Comparison of ENCODE assay signal across 8 mouse cellular contexts in genomic region chr1:153532234-153532841, GRCm38 (mm10). TPM values are rescaled to one million over a fixed set of nuclear protein-coding genes. Genes with fewer than 3 reads are reported as not detected.
DNase-seq lines count a peak whose midpoint lies in the region; ATAC-seq lines count a peak whose summit lies in the region.

No protein-coding gene starts in this region.

- H3K4me3 ChIP-seq in heart, embryonic 11.5 days (ENCODE audit: low read depth, low read length), result no peak overlapping the region
- H3K4me3 ChIP-seq in limb, embryonic 10.5 days, result peak overlapping the region; percentile 27; the same call in 1 of the 2 replicates
- no peak overlapping the region for H3K4me3 ChIP-seq in midbrain, embryonic 14.5 days (replicated peaks; ENCODE audit: low read depth, low read length)

- peak; percentile 26 to 29 for DNase-seq in layer of hippocampus, postnatal 10 days (ENCODE audit: low spot score in 2 of 2)
- no peak for DNase-seq in layer of hippocampus, postnatal 25 days (ENCODE audit: extremely low spot score in 1 of 2, low spot score in 1 of 2)
- DNase-seq in brain, adult 2 months (ENCODE audit: low read depth, low spot score), result peak; percentile 32
- DNase-seq in limb, embryonic 10.5 days (ENCODE audit: low spot score), result peak; percentile 44
- DNase-seq in midbrain, embryonic 14.5 days, result peak; percentile 74
- DNase-seq in yolk sac, embryonic 10.5 days (ENCODE audit: low spot score), result peak; percentile 43
- DNase-seq in layer of hippocampus, adult 9-10 months (ENCODE audit: low spot score), result no peak

- ATAC-seq in heart, embryonic 11.5 days (replicated peaks; ENCODE audit: insufficient number of reproducible peaks, low FRiP score, low TSS enrichment), result no peak
- peak; percentile 53; the same call in 1 of the 2 replicates for ATAC-seq in midbrain, embryonic 14.5 days (ENCODE audit: low FRiP score, low TSS enrichment)

- peak overlapping the region; percentile 50 for H3K27ac ChIP-seq in heart, embryonic 11.5 days (ENCODE audit: low read depth, low read length)
- peak overlapping the region; percentile 86 for H3K27ac ChIP-seq in limb, embryonic 10.5 days
- peak overlapping the region; percentile 76 for H3K27ac ChIP-seq in midbrain, embryonic 14.5 days (replicated peaks; ENCODE audit: low read depth, low read length)

- no peaks in the 10 kb centered on the region for H3K27me3 ChIP-seq in heart, embryonic 11.5 days (ENCODE audit: control insufficient read depth, insufficient read depth, low read length)
- no peaks in the 10 kb centered on the region for H3K27me3 ChIP-seq in limb, embryonic 10.5 days (ENCODE audit: low read depth, poor library complexity, severe bottlenecking)
- no peaks in the 10 kb centered on the region for H3K27me3 ChIP-seq in midbrain, embryonic 14.5 days (ENCODE audit: control insufficient read depth, insufficient read depth, low read length)

- H3K36me3 ChIP-seq in heart, embryonic 11.5 days (ENCODE audit: control insufficient read depth, insufficient read depth, low read length), result no peaks in the 10 kb centered on the region
- H3K36me3 ChIP-seq in limb, embryonic 10.5 days, result no peaks in the 10 kb centered on the region
- H3K36me3 ChIP-seq in midbrain, embryonic 14.5 days (ENCODE audit: control insufficient read depth, insufficient read depth, low read length), result no peaks in the 10 kb centered on the region

- peak overlapping the region; percentile 59 for H3K4me2 ChIP-seq in heart, embryonic 11.5 days
- peak overlapping the region; percentile 40 for H3K4me2 ChIP-seq in midbrain, embryonic 14.5 days (ENCODE audit: low read length)

- H3K9ac ChIP-seq in heart, embryonic 11.5 days (ENCODE audit: low read depth, low read length), result peak overlapping the region; percentile 73
- peak overlapping the region; percentile 34 for H3K9ac ChIP-seq in midbrain, embryonic 14.5 days (replicated peaks; ENCODE audit: low read length)

- no peaks in the 10 kb centered on the region for H3K4me1 ChIP-seq in heart, embryonic 11.5 days (ENCODE audit: control insufficient read depth, insufficient read depth, low read length)
- peaks cover 13% of the 10 kb centered on the region for H3K4me1 ChIP-seq in limb, embryonic 10.5 days
- H3K4me1 ChIP-seq in midbrain, embryonic 14.5 days (ENCODE audit: control insufficient read depth, insufficient read depth, low read length), result peaks cover 6% of the 10 kb centered on the region

- H3K9me3 ChIP-seq in heart, embryonic 11.5 days (replicated peaks; ENCODE audit: control insufficient read depth, low read length), result no peaks in the 10 kb centered on the region
- H3K9me3 ChIP-seq in limb, embryonic 10.5 days (replicated peaks), result no peaks in the 10 kb centered on the region
- no peaks in the 10 kb centered on the region for H3K9me3 ChIP-seq in midbrain, embryonic 14.5 days (ENCODE audit: control insufficient read depth, low read length)

- 19% methylated on average over 12 of the region's 12 CpGs for WGBS in heart, embryonic 11.5 days (ENCODE audit: insufficient replicate concordance)
- WGBS in limb, embryonic 10.5 days, result 24% methylated on average over 12 of the region's 12 CpGs
- WGBS in midbrain, embryonic 14.5 days, result 10% methylated on average over 12 of the region's 12 CpGs

RNA-seq across cellular contexts. Expression of gene Npl, which starts 17.5 kb away (rescaled TPM):
- total RNA-seq in layer of hippocampus, postnatal 10 days (2021), result 1 to 10 TPM; 6.6 TPM
- total RNA-seq in layer of hippocampus, postnatal 25 days (2021), result 1 to 10 TPM; 3.6 to 4.5 TPM
- 6.3 and 7.2 TPM in 2 replicates for polyA plus RNA-seq in heart, embryonic 11.5 days (2014; fragmentation: Nextera tagmentation; extraction: Ambion mirVana)
- polyA plus RNA-seq in limb, embryonic 10.5 days (2016; fragmentation: Nextera tagmentation; extraction: Ambion mirVana), result 4.9 and 5.2 TPM in 2 replicates
- polyA plus RNA-seq in midbrain, embryonic 14.5 days (2014; fragmentation: Nextera tagmentation; extraction: Ambion mirVana), result 12.4 and 13.4 TPM in 2 replicates

RNA-seq across cellular contexts. Expression of gene Dhx9, which starts 44.9 kb away (rescaled TPM):
- 100 to 1,000 TPM; 132 to 140 TPM for total RNA-seq in layer of hippocampus, postnatal 10 days (2021)
- 100 to 1,000 TPM; 101 to 106 TPM for total RNA-seq in layer of hippocampus, postnatal 25 days (2021)
- polyA plus RNA-seq in heart, embryonic 11.5 days (2014; fragmentation: Nextera tagmentation; extraction: Ambion mirVana), result 17.7 and 21.2 TPM in 2 replicates
- 37.0 and 40.9 TPM in 2 replicates for polyA plus RNA-seq in limb, embryonic 10.5 days (2016; fragmentation: Nextera tagmentation; extraction: Ambion mirVana)
- 36.8 and 43.2 TPM in 2 replicates for polyA plus RNA-seq in midbrain, embryonic 14.5 days (2014; fragmentation: Nextera tagmentation; extraction: Ambion mirVana)

Comparison
In these comparisons a context has a peak if more than half of its experiments do, and no peak if none do; other contexts are left out.
1. DNase-seq: peak in layer of hippocampus, postnatal 10 days (2 of 2), brain, adult 2 months (single experiment), limb, embryonic 10.5 days (single experiment), midbrain, embryonic 14.5 days (single experiment) and yolk sac, embryonic 10.5 days (single experiment); none in layer of hippocampus, postnatal 25 days (0 of 2) and layer of hippocampus, adult 9-10 months (single experiment).
2. Peak in every context shown above with its lines, with median percentiles within 50 percentile points of each other: H3K27ac ChIP-seq.